Mouse (Mus musculus) intestine, embryonic 16.5 days (tissue): ENCODE data around the gene Tenm3. TPM values are rescaled to one million over a fixed set of nuclear protein-coding genes. Genes with fewer than 3 reads are reported as not detected.
A peak's percentile ranks its signal among the peaks of the same experiment; 100 is the strongest.

Source experiments
- ATAC-seq: fragments of 200-750 bp; cut with Nextera tagmentation; 2 replicates; pipeline ENCODE4 v1.8.0; 2017; ENCODE audit warnings: moderate TSS enrichment, moderate library complexity
- H3K27ac ChIP-seq: fragments of 300-500 bp; sonication (generic); 2 replicates; pipeline ENCODE4 v1.5.1; 2014; ENCODE audit warnings: mild to moderate bottlenecking, low read length
- H3K27me3 ChIP-seq: fragments of 300-500 bp; sonication (generic); replicated peaks from 2 replicates; pipeline ENCODE4 v1.6.1; 2014; ENCODE audit warnings: low read length, control low read depth, mixed read lengths; ENCODE audit not compliant: control insufficient read depth, insufficient read depth
- H3K36me3 ChIP-seq: fragments of 300-500 bp; sonication (generic); 2 replicates; pipeline ENCODE4 v1.6.1; 2014; ENCODE audit warnings: low read length, control low read depth; ENCODE audit not compliant: control insufficient read depth, insufficient read depth
- H3K4me1 ChIP-seq: fragments of 300-500 bp; sonication (generic); 2 replicates; pipeline ENCODE4 v1.6.1; 2014; ENCODE audit warnings: low read length, control low read depth, mixed read lengths; ENCODE audit not compliant: control insufficient read depth, insufficient read depth
- H3K4me2 ChIP-seq: fragments of 300-500 bp; sonication (generic); 2 replicates; pipeline ENCODE4 v1.6.1; 2014; ENCODE audit warnings: low read depth, low read length, control low read depth
- H3K4me3 ChIP-seq: fragments of 300-500 bp; sonication (generic); 2 replicates; pipeline ENCODE4 v1.5.1; 2014; ENCODE audit warnings: mild to moderate bottlenecking, low read length
- H3K9ac ChIP-seq: fragments of 300-500 bp; sonication (generic); 2 replicates; pipeline ENCODE4 v1.6.1; 2014; ENCODE audit warnings: low read depth, low read length
- H3K9me3 ChIP-seq: fragments of 300-500 bp; sonication (generic); 2 replicates; pipeline ENCODE4 v1.6.1; 2016; ENCODE audit warnings: low read length, control low read depth; ENCODE audit not compliant: control insufficient read depth
- WGBS: fragments of 180-500 bp; shearing (Covaris S2); extraction: QIAGEN DNeasy Blood & Tissue Kit; methylation state at CpG from one replicate; pipeline ENCODE4 v1.1.7; 2014; 5-methylcytosine and 5-hydroxymethylcytosine counted together
- polyA plus RNA-seq: library from polyadenylated mRNA; unstranded; fragments of >200 nt; fragmentation: Nextera tagmentation; extraction: Ambion mirVana; gene quantifications from 2 replicates; pipeline ENCODE4 v1.2.1, GENCODE M21; 2015

Gene Tenm3
- polyA plus RNA-seq, 1 experiment from 2014 or later = 11.3 TPM

DNA sequence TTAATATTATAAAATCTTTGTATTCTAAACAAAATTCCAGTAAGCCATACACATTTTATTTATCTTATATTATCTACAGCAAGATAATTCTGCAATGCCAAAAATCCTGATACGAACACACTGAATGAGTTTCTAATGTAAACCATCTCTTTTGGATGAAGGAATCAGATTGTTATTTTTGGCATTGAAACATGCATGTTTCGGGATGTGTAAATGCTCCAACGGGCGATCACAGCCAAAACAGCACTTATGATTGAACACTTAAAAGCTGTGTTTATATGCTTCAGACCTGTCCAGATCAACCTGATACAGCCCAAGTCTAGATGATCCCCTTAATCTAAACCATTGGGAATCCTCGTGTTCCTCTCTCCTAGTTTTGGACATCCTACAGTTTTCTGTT is 292.4 kb downstream of the Tenm3 start:
- no peak overlapping the region for H3K9ac ChIP-seq
- WGBS = 57% methylated on average over 5 of the region's 5 CpGs
- H3K4me2 ChIP-seq = peak overlapping the region; percentile 3; the same call in 1 of the 2 replicates
- H3K9me3 ChIP-seq = no peaks in the 10 kb centered on the region
- H3K4me1 ChIP-seq = no peaks in the 10 kb centered on the region; the same call in 1 of the 2 replicates
- H3K36me3 ChIP-seq = no peaks in the 10 kb centered on the region
- H3K4me3 ChIP-seq = no peak overlapping the region
- H3K27ac ChIP-seq = no peak overlapping the region; the same call in 1 of the 2 replicates
- H3K27me3 ChIP-seq = no peaks in the 10 kb centered on the region
- ATAC-seq = no peak

DNA sequence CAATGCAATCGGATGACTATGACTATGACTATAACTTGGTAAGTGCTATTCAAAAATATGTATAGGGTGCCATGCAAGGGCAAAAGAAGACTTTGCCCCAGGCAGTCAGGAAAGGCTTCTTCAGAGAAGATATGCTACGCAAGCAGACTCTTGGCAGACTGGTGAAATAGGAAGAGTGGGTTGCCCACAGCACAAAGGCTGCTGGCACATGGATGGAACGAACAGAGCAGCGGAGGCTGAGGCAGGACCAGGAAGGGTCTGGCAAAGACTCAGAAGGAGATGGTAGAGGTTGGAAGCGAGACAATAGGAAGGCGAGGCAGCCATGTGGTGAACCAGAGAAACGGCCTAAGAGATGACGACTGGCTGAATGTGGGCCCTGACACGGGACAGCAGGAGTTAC is 294.8 kb downstream of the Tenm3 start:
- Histone ChIP-seq H3K27me3 (no peaks in the 10 kb centered on the region), H3K4me1 (no peaks in the 10 kb centered on the region; the same call in 1 of the 2 replicates), H3K4me2 (no peak overlapping the region), H3K36me3 (no peaks in the 10 kb centered on the region), H3K4me3 (no peak overlapping the region), H3K9ac (no peak overlapping the region), H3K9me3 (no peaks in the 10 kb centered on the region), H3K27ac (no peak overlapping the region)
- ATAC-seq = no peak
- WGBS = 89% methylated on average over 9 of the region's 9 CpGs

DNA sequence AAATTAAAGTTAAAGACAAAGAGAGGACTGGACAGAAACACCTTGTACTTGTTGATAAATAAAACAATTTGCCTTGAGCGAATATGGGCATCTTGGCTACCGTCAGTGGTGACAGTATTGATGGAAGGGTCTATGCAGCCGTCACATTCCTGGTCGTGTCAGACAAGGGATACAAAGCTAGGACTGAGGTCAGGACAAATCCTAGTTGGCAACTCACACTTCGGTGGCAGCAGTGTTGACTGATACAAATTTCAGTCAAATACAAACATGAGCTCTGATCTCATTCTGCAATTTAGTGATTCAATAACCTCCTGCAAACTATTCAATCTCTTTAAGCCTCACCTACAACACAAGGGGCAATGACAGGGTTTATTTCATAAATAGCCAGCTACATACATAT is 298.1 kb downstream of the Tenm3 start:
- Histone ChIP-seq H3K4me3 (no peak overlapping the region), H3K9me3 (no peaks in the 10 kb centered on the region), H3K36me3 (no peaks in the 10 kb centered on the region), H3K4me1 (peaks cover 3% of the 10 kb centered on the region; the same call in 1 of the 2 replicates), H3K27ac (no peak overlapping the region), H3K9ac (no peak overlapping the region), H3K27me3 (no peaks in the 10 kb centered on the region), H3K4me2 (no peak overlapping the region)
- no peak for ATAC-seq
- 69% methylated on average over 5 of the region's 5 CpGs for WGBS

DNA sequence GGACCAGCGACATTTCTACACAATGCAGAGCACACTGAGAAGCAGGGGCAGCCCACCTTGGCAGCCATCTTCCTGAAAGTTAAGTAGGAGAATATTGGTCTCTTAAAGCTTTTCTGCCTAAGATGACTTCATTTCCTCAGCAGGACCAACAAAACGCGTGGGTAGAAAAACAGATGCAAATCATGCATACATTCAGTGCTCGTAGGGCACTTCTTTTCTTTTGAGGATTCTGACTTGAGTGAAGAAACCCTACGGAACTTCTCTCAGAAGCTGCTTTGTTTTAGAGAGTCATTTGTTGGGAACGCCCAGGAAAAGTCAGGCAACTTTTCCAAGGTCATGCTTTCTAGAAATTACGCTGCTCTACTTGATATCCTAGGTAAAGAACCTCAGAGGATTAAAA is 298.9 kb downstream of the Tenm3 start:
- H3K4me3 ChIP-seq = no peak overlapping the region
- no peaks in the 10 kb centered on the region for H3K27me3 ChIP-seq
- no peaks in the 10 kb centered on the region for H3K9me3 ChIP-seq
- ATAC-seq = no peak
- no peaks in the 10 kb centered on the region for H3K36me3 ChIP-seq
- H3K4me2 ChIP-seq = no peak overlapping the region
- H3K27ac ChIP-seq = no peak overlapping the region
- no peak overlapping the region for H3K9ac ChIP-seq
- peaks cover 3% of the 10 kb centered on the region; the same call in 1 of the 2 replicates for H3K4me1 ChIP-seq
- 80% methylated on average over 7 of the region's 7 CpGs for WGBS

- Histone ChIP-seq H3K9me3 (no peaks in the 10 kb centered on the region), H3K36me3 (no peaks in the 10 kb centered on the region), H3K4me3 (no peak overlapping the region), H3K4me2 (no peak overlapping the region), H3K9ac (no peak overlapping the region), H3K4me1 (0 out of 2 replicates have a peak, but pooled peaks cover 3% of the 10 kb centered on the region), H3K27ac (no peak overlapping the region), H3K27me3 (no peaks in the 10 kb centered on the region)
- WGBS = 86% methylated on average over 17 of the region's 17 CpGs
- ATAC-seq = no peak
These were observed 301.6 kb downstream of the Tenm3 start for GRCm38 (mm10) chr8:48542141-48542540.

DNA sequence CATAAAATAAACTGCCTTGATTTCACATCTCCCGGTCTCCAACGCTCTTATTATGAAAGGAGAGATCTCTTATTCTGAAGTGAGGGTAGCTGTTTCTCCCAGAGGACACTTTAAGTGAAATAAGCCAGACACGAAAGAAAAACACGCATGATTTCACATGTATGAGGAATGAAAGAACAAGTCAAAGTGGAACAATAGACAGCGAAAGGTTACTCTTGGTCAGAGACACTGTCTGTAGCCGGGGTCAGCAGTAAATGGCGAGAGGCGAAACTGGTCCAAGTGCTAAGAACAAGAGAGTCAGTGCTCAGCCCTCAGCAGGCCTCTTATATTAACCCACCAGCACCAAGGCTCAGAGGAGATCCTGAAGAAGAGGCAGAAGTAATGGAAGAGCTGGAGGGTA is 302.9 kb downstream of the Tenm3 start:
- no peak overlapping the region for H3K27ac ChIP-seq
- 0 out of 2 replicates have a peak, but pooled peaks cover 3% of the 10 kb centered on the region for H3K4me1 ChIP-seq
- H3K9me3 ChIP-seq = no peaks in the 10 kb centered on the region
- H3K4me3 ChIP-seq = no peak overlapping the region
- no peak overlapping the region for H3K4me2 ChIP-seq
- no peaks in the 10 kb centered on the region for H3K36me3 ChIP-seq
- WGBS = 60% methylated on average over 8 of the region's 8 CpGs
- H3K27me3 ChIP-seq = no peaks in the 10 kb centered on the region
- no peak for ATAC-seq
- H3K9ac ChIP-seq = no peak overlapping the region

DNA sequence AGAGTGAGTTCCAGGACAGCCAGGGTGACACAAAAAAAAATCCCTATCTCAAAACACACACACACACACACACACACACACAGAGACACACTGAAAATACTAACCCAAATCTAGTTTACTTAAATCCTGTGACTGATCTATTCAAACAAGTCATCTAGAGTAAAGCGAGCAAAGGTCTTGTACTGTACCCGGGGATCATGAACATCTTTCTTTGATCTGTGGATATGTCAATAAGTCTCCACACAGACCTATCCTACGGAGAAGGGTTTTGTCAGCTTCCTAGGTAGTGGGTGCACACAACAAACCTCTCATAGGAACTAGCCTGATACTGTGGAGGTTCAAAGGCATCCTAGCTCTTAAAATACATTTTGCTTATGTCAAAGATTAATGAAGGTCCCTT is 307.9 kb downstream of the Tenm3 start:
- Histone ChIP-seq H3K36me3 (no peaks in the 10 kb centered on the region), H3K9ac (no peak overlapping the region), H3K4me1 (no peaks in the 10 kb centered on the region), H3K9me3 (no peaks in the 10 kb centered on the region), H3K4me3 (no peak overlapping the region), H3K27me3 (no peaks in the 10 kb centered on the region), H3K4me2 (no peak overlapping the region), H3K27ac (no peak overlapping the region)
- WGBS = 81% methylated on average over 3 of the region's 3 CpGs
- ATAC-seq = no peak

- no peak overlapping the region for H3K27ac ChIP-seq
- no peak for ATAC-seq
- H3K36me3 ChIP-seq = no peaks in the 10 kb centered on the region
- 74% methylated on average over 5 of the region's 5 CpGs for WGBS
- H3K4me2 ChIP-seq = no peak overlapping the region
- no peak overlapping the region for H3K9ac ChIP-seq
- no peaks in the 10 kb centered on the region for H3K4me1 ChIP-seq
- H3K4me3 ChIP-seq = no peak overlapping the region
- no peaks in the 10 kb centered on the region for H3K9me3 ChIP-seq
- H3K27me3 ChIP-seq = no peaks in the 10 kb centered on the region
These were observed 312.0 kb downstream of the Tenm3 start for GRCm38 (mm10) chr8:48531795-48532194.

GRCm38 (mm10) chr8:48530916-48531570 is 312.7 kb downstream of the Tenm3 start:
- Histone ChIP-seq H3K36me3 (no peaks in the 10 kb centered on the region), H3K9ac (no peak overlapping the region), H3K4me2 (no peak overlapping the region), H3K4me3 (no peak overlapping the region), H3K27ac (no peak overlapping the region), H3K9me3 (no peaks in the 10 kb centered on the region), H3K4me1 (no peaks in the 10 kb centered on the region), H3K27me3 (no peaks in the 10 kb centered on the region)
- ATAC-seq = no peak
- WGBS = 94% methylated on average over 11 of the region's 11 CpGs

GRCm38 (mm10) chr8:48527418-48527817 is 316.3 kb downstream of the Tenm3 start:
- H3K9me3 ChIP-seq = no peaks in the 10 kb centered on the region
- no peak for ATAC-seq
- no peak overlapping the region for H3K9ac ChIP-seq
- no peak overlapping the region for H3K4me2 ChIP-seq
- no peaks in the 10 kb centered on the region for H3K27me3 ChIP-seq
- no peak overlapping the region for H3K27ac ChIP-seq
- H3K36me3 ChIP-seq = no peaks in the 10 kb centered on the region
- no peaks in the 10 kb centered on the region for H3K4me1 ChIP-seq
- no peak overlapping the region for H3K4me3 ChIP-seq
- 35% methylated on average over 6 of the region's 6 CpGs for whole genome bisulfite sequencing
